Mouse (Mus musculus): ENCODE data around the gene Abcc8. TPM values are rescaled to one million over a fixed set of nuclear protein-coding genes. Genes with fewer than 3 reads are reported as not detected.
"Not testable (repeated sequence)": the region's sequence is repeated elsewhere in the genome, so short reads cannot be mapped to it uniquely, and the experiment has no call there.

The Abcc8 gene
- total RNA-seq (2021), result 10 to 100 TPM; 47.4 to 53.7 TPM

DNA sequence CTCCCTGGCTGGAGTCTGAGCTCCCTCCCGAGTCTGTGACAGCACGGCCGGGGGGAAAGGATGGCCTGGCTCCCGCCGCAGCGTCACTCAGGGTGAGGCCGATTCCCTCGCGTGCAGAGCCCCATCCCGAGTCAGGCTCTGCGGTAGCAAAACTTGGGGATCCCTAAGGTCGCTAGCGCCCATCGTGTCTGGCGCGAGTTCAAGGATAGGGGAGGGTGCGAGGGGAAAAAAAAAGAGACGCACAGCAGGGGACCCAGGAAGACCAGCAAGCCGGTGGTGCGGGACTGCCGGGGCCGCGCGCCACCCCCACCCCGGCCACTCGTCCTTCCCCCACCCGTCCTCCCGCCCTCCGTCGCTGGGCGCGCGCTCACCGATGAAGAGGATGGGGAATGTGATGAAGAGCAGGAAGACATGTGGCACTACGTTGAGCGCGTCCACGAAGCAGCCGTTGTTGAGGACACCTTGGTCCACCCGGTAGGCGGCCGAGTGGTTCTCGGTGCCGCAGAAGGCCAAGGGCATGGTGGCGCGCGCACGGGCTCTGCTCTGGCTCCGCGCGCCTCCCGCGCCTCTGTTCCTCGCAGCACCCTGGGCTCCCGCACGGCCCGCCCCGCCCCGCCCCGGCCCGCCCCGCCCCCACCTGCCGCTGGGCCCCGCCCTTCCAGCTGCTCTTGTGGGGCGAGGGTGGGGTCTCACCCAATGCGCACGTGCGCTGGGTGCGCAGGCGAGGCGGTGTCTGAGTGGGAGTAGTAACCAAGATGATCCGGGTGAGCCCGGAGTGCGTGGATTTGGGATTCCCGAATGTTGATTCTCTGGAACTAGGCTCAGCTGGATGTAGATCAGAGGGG is at the start of gene Abcc8:
TSS of gene Abcc8 (minus strand) at position 603 of the 845 bp plus-strand sequence.
- intact Hi-C loops (cut with DNase I), result no loop called here

GRCm38 (mm10) chr7:46226936-46227335 is 47.1 kb upstream of the Abcc8 start:
- intact Hi-C loops (cut with DNase I), result loop anchor here (2.0 kb wide), 1 partner anchor 130 kb away; no protein-coding TSS in a partner anchor

More for the DNA sequence above, at the start of gene Abcc8:
- DNase-seq, result peak in 1 of 2 experiments; percentile 8

DNA sequence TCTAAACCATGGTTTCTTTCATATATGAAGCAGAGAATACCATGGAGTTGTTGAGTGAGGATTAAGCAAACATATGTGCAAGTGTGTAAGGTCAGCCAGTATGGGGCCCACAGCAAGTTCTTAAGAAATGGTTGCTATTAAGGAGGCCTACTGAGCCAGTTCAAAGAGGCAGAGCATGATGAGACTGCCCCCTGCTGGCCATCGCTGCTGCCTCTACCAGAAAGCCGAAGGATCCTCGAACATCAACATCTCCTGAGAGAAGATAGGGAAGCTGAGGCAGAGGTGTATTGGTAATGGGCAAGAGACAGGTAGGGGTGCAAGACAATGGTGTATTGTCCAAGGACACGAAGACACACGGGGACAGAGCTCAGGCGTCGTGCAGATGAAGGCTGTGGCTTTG is 46.4 kb upstream of the Abcc8 start:
- intact Hi-C loops (cut with DNase I), result loop anchor here (2.0 kb wide), 1 partner anchor 129 kb away; no protein-coding TSS in a partner anchor
- DNase-seq, result peak; percentile 12 to 38

More at GRCm38 (mm10) chr7:46226936-46227335, 47.1 kb upstream of the Abcc8 start:
- DNase-seq, result peak; percentile 65 to 71

GRCm38 (mm10) chr7:46220591-46221129 is 40.8 kb upstream of the Abcc8 start:
- intact Hi-C loops (cut with DNase I), result no loop called here
- no peak for DNase-seq

- intact Hi-C loops (cut with DNase I), result no loop called here
Measured at GRCm38 (mm10) chr7:46218415-46218814, 38.6 kb upstream of the Abcc8 start.

GRCm38 (mm10) chr7:46216481-46216880 is 36.6 kb upstream of the Abcc8 start:
- intact Hi-C loops (cut with DNase I), result no loop called here
- DNase-seq, result no peak

More at GRCm38 (mm10) chr7:46218415-46218814, 38.6 kb upstream of the Abcc8 start:
- DNase-seq, result no peak

DNA sequence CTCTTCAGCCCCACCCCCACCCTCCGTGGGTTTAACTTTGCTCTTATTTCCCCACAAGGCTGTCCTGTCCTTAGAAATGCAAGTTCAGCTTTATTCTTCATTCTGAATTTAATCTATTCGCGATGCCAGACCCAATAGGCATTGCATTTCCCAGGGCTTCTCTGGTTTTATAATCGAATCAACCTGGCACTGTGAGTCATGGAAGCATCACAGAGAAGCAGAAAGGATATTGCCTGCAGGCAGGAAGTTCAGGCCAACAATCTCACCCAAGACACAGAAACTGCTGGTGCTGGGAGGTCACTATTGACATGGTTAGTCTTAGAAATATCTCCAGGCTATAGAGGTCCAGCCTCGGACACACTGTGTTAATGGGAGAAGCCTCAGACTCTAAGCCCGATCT is 30.4 kb upstream of the Abcc8 start:
- DNase-seq, result no peak
- intact Hi-C loops (cut with DNase I), result no loop called here

- intact Hi-C loops (cut with DNase I), result no loop called here
- DNase-seq, result no peak
Measured at GRCm38 (mm10) chr7:46208131-46208530, 28.3 kb upstream of the Abcc8 start.

DNA sequence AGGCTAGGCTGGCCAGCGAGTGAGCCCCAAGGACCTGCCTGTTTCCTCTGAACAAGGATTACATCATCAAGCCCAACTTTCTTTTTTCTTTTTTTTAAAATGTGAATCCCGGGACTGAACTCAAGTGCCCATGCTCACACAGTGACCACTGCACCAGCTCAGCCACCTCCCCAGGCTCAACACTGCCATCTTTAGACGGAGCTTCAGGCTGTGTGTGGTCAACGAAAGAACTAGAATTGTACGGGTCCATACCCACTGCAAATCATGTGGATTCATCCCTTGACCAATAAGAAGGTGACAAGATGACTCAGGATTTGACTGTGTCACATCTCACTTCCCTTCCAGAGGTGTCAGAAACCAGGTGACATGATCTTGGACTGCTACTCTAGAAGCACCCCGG is 24.9 kb upstream of the Abcc8 start:
- no peak for DNase-seq
- intact Hi-C loops (cut with DNase I), result loop anchor here (2.0 kb wide), 2 partner anchors 108 to 262 kb away; no protein-coding TSS in a partner anchor

GRCm38 (mm10) chr7:46204046-46204471 is 24.2 kb upstream of the Abcc8 start:
- intact Hi-C loops (cut with DNase I), result loop anchor here (2.0 kb wide), 2 partner anchors 107 to 261 kb away; no protein-coding TSS in a partner anchor
- DNase-seq, result peak; percentile 16 to 47

GRCm38 (mm10) chr7:46201649-46202048 is 21.8 kb upstream of the Abcc8 start:
- no peak for DNase-seq
- intact Hi-C loops (cut with DNase I), result no loop called here

- intact Hi-C loops (cut with DNase I), result no loop called here
- DNase-seq, result no peak
Measured at GRCm38 (mm10) chr7:46200021-46200420, 20.2 kb upstream of the Abcc8 start.

- no peak for DNase-seq
- intact Hi-C loops (cut with DNase I), result no loop called here
Measured at GRCm38 (mm10) chr7:46195356-46195755, 15.5 kb upstream of the Abcc8 start.

- no peak for DNase-seq
- intact Hi-C loops (cut with DNase I), result no loop called here
Measured at GRCm38 (mm10) chr7:46184232-46184631, 4.4 kb upstream of the Abcc8 start.

DNA sequence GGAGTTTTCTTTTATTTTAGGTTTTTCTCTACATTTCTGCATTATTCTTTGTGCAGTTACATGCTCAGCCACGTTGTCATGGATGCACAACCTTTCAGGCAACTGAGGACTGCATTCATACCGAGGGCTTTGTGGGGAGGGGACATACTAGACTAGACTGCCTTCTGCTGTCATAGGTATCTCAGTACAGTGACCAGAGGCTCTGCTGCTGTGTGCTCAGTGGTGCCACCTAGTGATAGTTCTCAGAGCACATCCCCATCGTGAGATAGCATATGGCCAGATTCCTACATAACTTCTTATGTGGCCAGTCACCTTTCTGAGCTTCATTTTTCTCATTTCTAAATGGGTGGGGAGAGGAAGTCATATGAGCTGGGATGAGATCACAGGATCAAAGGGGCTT is 1.8 kb upstream of the Abcc8 start:
- intact Hi-C loops (cut with DNase I), result loop anchor here (1.0 kb wide), 1 partner anchor 85 kb away; no protein-coding TSS in a partner anchor
- peak; percentile 39 to 43 for DNase-seq

- intact Hi-C loops (cut with DNase I); DNase-seq: not testable (repeated sequence)
Measured at GRCm38 (mm10) chr7:46168980-46169379, 10.9 kb downstream of the Abcc8 start.

- intact Hi-C loops (cut with DNase I), result no loop called here
- DNase-seq, result no peak
Measured at GRCm38 (mm10) chr7:46168402-46168801, 11.4 kb downstream of the Abcc8 start.

- intact Hi-C loops (cut with DNase I), result no loop called here
- DNase-seq, result no peak
Measured at GRCm38 (mm10) chr7:46167901-46168300, 11.9 kb downstream of the Abcc8 start.

DNA sequence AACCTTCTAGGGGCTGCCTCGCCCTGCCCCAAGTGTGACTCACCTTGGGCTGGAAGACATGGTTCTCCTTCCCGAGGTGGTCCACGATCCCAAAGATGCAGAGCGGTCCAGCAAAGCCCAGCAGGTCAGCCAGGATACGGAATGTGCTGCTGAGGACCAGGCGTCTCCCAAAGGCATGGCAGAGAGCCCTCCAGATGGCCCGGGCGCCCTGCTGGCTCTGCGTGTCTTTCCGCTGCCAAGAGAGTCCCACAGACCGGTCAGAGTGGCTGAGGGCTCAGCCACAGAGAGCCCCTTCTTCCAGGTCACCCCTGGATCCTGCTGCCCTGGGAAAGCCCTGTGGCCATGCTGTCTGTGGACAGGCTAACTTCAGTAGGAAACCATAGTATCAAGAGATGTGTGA is 14.0 kb downstream of the Abcc8 start:
- no peak for DNase-seq
- intact Hi-C loops (cut with DNase I), result no loop called here

- no peak for DNase-seq
- intact Hi-C loops (cut with DNase I), result loop anchor here (5.0 kb wide), 2 partner anchors 45 to 65 kb away; no protein-coding TSS in a partner anchor
Measured at GRCm38 (mm10) chr7:46162731-46163130, 17.1 kb downstream of the Abcc8 start.

GRCm38 (mm10) chr7:46162132-46162727 is 17.6 kb downstream of the Abcc8 start:
- DNase-seq, result peak; percentile 46 to 63
- intact Hi-C loops (cut with DNase I), result loop anchor here (5.0 kb wide), 2 partner anchors 45 to 65 kb away; no protein-coding TSS in a partner anchor

Measured in heart, postnatal 36 days (tissue).